Mouse (Mus musculus): ENCODE measurements around the gene Naa25. TPM values are rescaled to one million over a fixed set of nuclear protein-coding genes. Genes with fewer than 3 reads are reported as not detected.

Gene Naa25
- polyA plus RNA-seq, 1 experiment from 2014 or later, result 43.5 TPM

GRCm38 (mm10) chr5:121452906-121453305 is 55.2 kb downstream of the Naa25 start:
- Histone ChIP-seq H3K36me3 (ENCODE audit: insufficient read depth) (peaks cover 23% of the 10 kb centered on the region), H3K27ac (ENCODE audit: low read depth) (peak overlapping the region; percentile 91), H3K4me3 (ENCODE audit: low read depth, low read length) (peak overlapping the region; percentile 77), H3K4me2 (peak overlapping the region; percentile 72), H3K27me3 (ENCODE audit: insufficient read depth, low read length) (no peaks in the 10 kb centered on the region), H3K4me1 (ENCODE audit: insufficient read depth) (peaks cover 14% of the 10 kb centered on the region), H3K9me3 (ENCODE audit: low read depth, low read length) (no peaks in the 10 kb centered on the region), H3K9ac (peak overlapping the region; percentile 88)
- 3% methylated on average over 9 of the region's 9 CpGs for WGBS
- no peak for TF ChIP-seq CTCF (IDR thresholded peaks at IDR 0.05; ENCODE audit: low read depth)
- ATAC-seq (ENCODE audit: insufficient read depth) (peak; percentile 8), DNase-seq (peak; percentile 59)

- Histone ChIP-seq H3K27ac (ENCODE audit: low read depth) (peak overlapping the region; percentile 44; the same call in 1 of the 2 replicates), H3K27me3 (ENCODE audit: insufficient read depth, low read length) (no peaks in the 10 kb centered on the region), H3K9me3 (ENCODE audit: low read depth, low read length) (no peaks in the 10 kb centered on the region), H3K36me3 (ENCODE audit: insufficient read depth) (peaks cover 13% of the 10 kb centered on the region), H3K4me2 (peak overlapping the region; percentile 72), H3K9ac (0 out of 2 replicates have a peak overlapping the region, but pooled peaks have one; percentile 88), H3K4me3 (ENCODE audit: low read depth, low read length) (no peak overlapping the region), H3K4me1 (ENCODE audit: insufficient read depth) (peaks cover 14% of the 10 kb centered on the region)
- no peak for TF ChIP-seq CTCF (IDR thresholded peaks at IDR 0.05; ENCODE audit: low read depth)
- ATAC-seq (ENCODE audit: insufficient read depth) (no peak), DNase-seq (no peak)
- 72% methylated on average over 13 of the region's 13 CpGs for WGBS
Measured at GRCm38 (mm10) chr5:121453743-121454502, 56.2 kb downstream of the Naa25 start.

GRCm38 (mm10) chr5:121454503-121454782 is 56.7 kb downstream of the Naa25 start:
- no peak for TF ChIP-seq CTCF (IDR thresholded peaks at IDR 0.05; ENCODE audit: low read depth)
- no peaks in the 10 kb centered on the region for H3K9me3 ChIP-seq (ENCODE audit: low read depth, low read length)
- H3K9ac ChIP-seq, result no peak overlapping the region
- no peaks in the 10 kb centered on the region for H3K27me3 ChIP-seq (ENCODE audit: insufficient read depth, low read length)
- H3K4me3 ChIP-seq (ENCODE audit: low read depth, low read length), result no peak overlapping the region
- H3K4me1 ChIP-seq (ENCODE audit: insufficient read depth), result peaks cover 14% of the 10 kb centered on the region
- peak overlapping the region; percentile 44; the same call in 1 of the 2 replicates for H3K27ac ChIP-seq (ENCODE audit: low read depth)
- DNase-seq, result peak; percentile 77
- WGBS, result 69% methylated on average over 3 of the region's 3 CpGs
- no peak for ATAC-seq (ENCODE audit: insufficient read depth)
- peaks cover 8% of the 10 kb centered on the region for H3K36me3 ChIP-seq (ENCODE audit: insufficient read depth)
- peak overlapping the region; percentile 72; the same call in 1 of the 2 replicates for H3K4me2 ChIP-seq

GRCm38 (mm10) chr5:121455510-121456265 is 58.0 kb downstream of the Naa25 start:
- ATAC-seq (ENCODE audit: insufficient read depth) (no peak), DNase-seq (no peak)
- 42% methylated on average over 9 of the region's 9 CpGs for WGBS
- no peak overlapping the region for H3K9ac ChIP-seq
- peaks cover 14% of the 10 kb centered on the region for H3K4me1 ChIP-seq (ENCODE audit: insufficient read depth)
- TF ChIP-seq CTCF (IDR thresholded peaks at IDR 0.05; ENCODE audit: low read depth), result no peak
- no peak overlapping the region for H3K27ac ChIP-seq (ENCODE audit: low read depth)
- no peak overlapping the region for H3K4me2 ChIP-seq
- no peaks in the 10 kb centered on the region for H3K9me3 ChIP-seq (ENCODE audit: low read depth, low read length)
- H3K27me3 ChIP-seq (ENCODE audit: insufficient read depth, low read length), result no peaks in the 10 kb centered on the region
- H3K36me3 ChIP-seq (ENCODE audit: insufficient read depth), result no peaks in the 10 kb centered on the region
- H3K4me3 ChIP-seq (ENCODE audit: low read depth, low read length), result no peak overlapping the region

- no peaks in the 10 kb centered on the region for H3K27me3 ChIP-seq (ENCODE audit: insufficient read depth, low read length)
- no peak overlapping the region for H3K4me2 ChIP-seq
- H3K4me3 ChIP-seq (ENCODE audit: low read depth, low read length), result no peak overlapping the region
- no peak for DNase-seq
- H3K4me1 ChIP-seq (ENCODE audit: insufficient read depth), result no peaks in the 10 kb centered on the region
- H3K9ac ChIP-seq, result no peak overlapping the region
- H3K27ac ChIP-seq (ENCODE audit: low read depth), result no peak overlapping the region
- no peaks in the 10 kb centered on the region for H3K36me3 ChIP-seq (ENCODE audit: insufficient read depth)
- no peaks in the 10 kb centered on the region for H3K9me3 ChIP-seq (ENCODE audit: low read depth, low read length)
- no peak for ATAC-seq (ENCODE audit: insufficient read depth)
- 47% methylated on average over 4 of the region's 4 CpGs for WGBS
- no peak for TF ChIP-seq CTCF (IDR thresholded peaks at IDR 0.05; ENCODE audit: low read depth)
Measured at GRCm38 (mm10) chr5:121461339-121462170, 63.8 kb downstream of the Naa25 start.

- no peak overlapping the region for H3K4me3 ChIP-seq (ENCODE audit: low read depth, low read length)
- H3K27ac ChIP-seq (ENCODE audit: low read depth), result no peak overlapping the region
- no peaks in the 10 kb centered on the region for H3K27me3 ChIP-seq (ENCODE audit: insufficient read depth, low read length)
- no peaks in the 10 kb centered on the region for H3K36me3 ChIP-seq (ENCODE audit: insufficient read depth)
- no peaks in the 10 kb centered on the region for H3K9me3 ChIP-seq (ENCODE audit: low read depth, low read length)
- no peak overlapping the region for H3K9ac ChIP-seq
- no peaks in the 10 kb centered on the region for H3K4me1 ChIP-seq (ENCODE audit: insufficient read depth)
- no peak overlapping the region for H3K4me2 ChIP-seq
- WGBS, result 11% methylated on average over 1 of the region's 1 CpGs
- DNase-seq, result no peak
- ATAC-seq (ENCODE audit: insufficient read depth), result no peak
- no peak for TF ChIP-seq CTCF (IDR thresholded peaks at IDR 0.05; ENCODE audit: low read depth)
Measured at GRCm38 (mm10) chr5:121462171-121462502, 64.4 kb downstream of the Naa25 start.

Data from lung, embryonic 14.5 days (tissue).